Mouse (Mus musculus): Measurements from ENCODE around the gene Rab11fip3.

- TF ChIP-seq GATA1 (IDR thresholded peaks at IDR 0.05; ENCODE audit: borderline replicate concordance, low read length) (no peak), FLI1 (IDR thresholded peaks at IDR 0.05; ENCODE audit: low read length) (no peak)
Measured at GRCm38 (mm10) chr17:26112751-26113150, 43.4 kb upstream of the Rab11fip3 start.
